Mouse (Mus musculus): Measurements from ENCODE around the gene Dmwd. TPM values are rescaled to one million over a fixed set of nuclear protein-coding genes. Genes with fewer than 3 reads are reported as not detected.

The Dmwd gene
- polyA plus RNA-seq (2017; shearing (Covaris generic)) = not detected

DNA sequence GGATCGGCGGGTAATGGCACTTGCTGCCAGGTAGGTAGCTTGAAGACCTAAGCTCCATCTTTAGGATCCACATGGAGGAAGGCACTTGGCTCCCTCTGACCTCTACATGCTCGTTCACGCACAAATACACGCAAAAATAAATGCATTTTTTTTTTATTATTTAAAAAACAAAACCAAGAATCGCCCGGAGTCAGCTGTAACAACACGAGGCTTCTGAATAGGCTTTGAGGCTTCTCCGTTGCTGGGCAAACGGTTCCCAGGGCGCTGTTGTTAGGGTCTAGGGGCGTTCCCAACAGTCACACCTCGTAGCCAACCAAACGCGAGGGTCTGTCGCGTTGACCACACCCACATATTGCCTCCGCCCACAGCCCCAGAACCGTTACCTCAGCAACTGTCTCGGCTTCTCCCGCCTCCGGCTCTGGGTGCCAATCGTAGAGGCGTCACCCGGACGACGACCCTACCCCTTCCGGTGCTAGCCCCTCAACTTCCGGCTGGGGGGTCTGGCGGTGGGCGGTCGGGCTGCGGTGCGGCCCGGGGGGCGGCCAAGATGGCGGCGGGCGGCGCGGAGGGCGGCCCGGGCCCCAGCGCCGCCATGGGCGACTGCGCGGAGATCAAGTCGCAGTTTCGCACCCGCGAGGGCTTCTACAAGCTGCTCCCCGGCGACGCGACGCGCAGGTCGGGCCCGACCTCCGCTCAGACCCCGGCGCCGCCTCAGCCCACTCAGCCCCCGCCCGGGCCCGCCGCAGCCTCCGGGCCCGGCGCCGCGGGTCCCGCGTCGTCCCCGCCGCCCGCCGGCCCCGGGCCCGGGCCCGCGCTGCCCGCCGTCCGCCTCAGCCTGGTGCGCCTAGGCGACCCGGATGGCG is at the start of gene Dmwd:
Gene Dmwd, plus strand, starts transcription at position 505 of the 863 bp plus-strand sequence.

DNA sequence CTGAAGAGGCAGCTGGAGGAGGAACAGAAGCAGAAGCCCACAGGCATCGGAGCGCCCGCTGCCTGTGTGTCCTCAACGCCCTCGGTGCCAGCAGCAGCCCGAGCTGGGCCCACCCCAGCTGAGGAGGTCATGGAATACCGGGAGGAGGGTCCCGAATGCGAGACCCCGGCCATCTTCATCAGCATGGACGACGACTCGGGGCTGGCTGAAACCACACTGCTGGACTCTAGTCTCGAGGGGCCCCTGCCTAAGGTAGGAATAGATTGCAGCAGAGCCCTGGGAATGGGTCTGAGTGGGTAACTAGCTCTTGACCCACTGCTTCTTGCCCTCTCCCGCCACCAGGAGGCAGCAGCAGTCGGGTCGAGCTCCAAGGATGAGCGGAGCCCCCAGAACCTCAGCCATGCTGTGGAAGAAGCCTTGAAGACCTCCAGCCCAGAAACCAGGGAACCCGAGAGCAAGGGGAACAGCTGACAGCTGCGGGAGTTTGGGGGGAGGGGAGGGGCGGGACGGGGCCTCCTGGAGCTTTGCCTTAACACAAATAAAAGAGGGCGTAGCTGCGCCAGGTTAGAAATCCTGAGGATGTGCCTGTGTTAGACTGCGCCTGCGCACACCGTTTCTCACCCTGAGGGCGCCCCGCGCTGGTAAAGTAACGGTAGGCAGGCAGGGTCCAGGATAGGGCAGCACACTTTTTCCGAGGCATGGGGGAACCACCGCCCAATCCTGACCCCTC is 21.8 kb upstream of the Dmwd start, which contains the start of gene Rsph6a:
Gene Rsph6a, plus strand, starts transcription at position 644 of the 730 bp plus-strand sequence.

DNA sequence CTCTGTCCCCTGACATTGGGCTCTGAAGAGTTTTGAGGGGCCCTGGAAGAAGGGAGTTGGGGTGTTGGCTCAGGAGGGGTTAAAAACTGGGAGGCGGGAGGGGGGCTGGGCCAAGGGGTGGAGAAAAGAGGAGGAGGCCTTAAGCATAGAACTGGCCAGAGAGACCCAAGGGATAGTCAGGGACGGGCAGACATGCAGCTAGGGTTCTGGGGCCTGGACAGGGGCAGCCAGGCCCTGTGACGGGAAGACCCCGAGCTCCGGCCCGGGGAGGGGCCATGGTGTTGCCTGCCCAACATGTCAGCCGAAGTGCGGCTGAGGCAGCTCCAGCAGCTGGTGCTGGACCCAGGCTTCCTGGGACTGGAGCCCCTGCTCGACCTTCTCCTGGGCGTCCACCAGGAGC is 7.7 kb downstream of the Dmwd start, which contains the start of gene Dmpk:
Gene Dmpk, plus strand, starts transcription at position 149 of the 400 bp plus-strand sequence.

DNA sequence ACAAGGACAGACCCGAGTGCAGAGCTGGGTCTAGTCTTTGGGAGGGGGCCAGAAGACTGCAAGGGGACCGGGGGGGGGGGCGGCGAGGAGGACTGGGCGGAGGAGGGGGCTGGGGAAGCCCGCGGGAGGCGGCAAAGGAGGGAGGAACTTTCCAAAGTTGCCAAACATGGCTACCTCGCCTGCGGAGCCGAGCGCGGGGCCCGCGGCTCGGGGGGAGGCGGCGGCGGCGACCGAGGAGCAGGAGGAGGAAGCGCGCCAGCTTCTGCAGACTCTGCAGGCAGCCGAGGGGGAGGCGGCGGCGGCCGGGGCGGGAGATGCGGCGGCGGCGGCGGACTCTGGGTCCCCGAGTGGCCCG is 18.4 kb downstream of the Dmwd start, which contains the start of gene Six5:
Gene Six5, plus strand, starts transcription at position 124 of the 355 bp plus-strand sequence.

DNA sequence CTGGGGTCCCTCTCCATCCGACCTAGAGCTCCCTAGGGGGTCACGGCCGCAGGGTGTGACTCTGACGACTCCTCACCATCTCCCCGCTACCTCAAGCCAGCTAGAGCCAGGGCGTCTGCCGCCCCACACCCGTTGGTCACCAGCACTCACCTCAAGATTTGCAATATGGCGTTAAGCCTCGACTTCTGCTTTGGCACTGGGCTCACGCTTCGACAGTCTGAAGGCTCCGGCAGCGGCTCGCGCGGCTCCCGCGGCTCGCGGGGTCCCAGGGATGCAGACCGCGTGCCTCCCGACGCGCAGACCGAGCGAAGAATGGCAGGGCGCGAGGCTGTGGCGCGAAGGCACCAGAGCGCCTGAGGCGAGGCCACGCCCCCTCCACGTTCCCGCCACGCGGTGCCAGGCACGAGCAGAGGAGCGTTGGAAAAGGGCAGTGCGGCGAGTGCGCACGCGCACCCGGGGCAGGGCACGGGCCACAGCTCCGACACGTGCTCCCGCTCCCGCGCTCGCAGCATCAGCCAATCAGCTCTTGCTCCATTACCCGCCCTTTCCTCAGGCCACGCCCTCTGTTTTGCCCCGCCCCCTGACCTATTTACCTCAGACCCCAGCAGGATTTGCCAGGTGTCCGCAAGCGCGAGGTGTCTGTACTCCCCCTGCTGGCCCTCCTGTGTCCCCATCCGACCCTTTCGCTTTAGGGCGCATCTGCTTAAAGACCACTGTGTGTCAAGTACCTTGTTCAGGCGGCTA is 42.2 kb downstream of the Dmwd start, which contains the start of gene Gm4969:
Gene Gm4969, minus strand, starts transcription at position 341 of the 744 bp plus-strand sequence.

DNA sequence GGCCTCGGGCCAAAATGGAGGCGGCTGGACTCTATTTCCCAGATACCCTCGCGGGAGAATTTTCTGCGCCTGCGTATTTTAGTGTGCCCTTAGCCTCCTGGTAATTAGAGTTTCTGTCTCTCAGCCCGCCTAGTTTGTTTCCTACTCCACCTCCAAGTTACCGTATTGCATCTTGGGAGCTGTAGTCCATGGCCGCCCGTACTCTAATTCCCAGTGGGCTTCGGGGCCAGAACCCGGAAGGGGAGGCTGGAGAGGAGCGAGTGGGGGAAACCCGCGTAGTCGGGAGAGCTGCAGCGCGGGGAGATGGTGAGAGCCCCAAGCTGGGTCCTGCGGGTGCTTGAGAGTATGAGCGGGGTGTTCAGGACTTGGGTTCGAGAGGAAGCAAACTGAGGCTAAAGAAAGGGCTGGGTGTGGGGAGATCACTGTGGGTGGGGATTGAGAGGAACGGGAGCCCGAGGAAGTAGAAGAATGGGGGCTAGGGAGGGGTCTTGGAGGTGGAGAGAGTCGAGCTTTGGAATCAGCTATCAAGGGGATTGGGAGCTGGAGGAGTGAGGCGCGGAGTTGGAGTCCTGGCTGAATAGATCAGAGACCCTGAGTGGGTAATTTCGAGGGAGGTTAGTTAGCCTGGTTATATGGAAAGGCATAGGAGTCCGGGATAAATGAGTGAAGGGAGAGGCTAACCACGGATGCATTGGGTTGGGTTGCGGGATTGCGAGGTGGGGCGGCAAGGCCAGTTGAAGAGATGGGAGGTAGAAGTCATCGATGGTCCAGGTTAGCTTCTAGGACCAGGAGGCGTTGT is 43.8 kb downstream of the Dmwd start, which contains the start of gene Fbxo46:
Gene Fbxo46, plus strand, starts transcription at position 229 of the 799 bp plus-strand sequence.

Other genes with a start within 250 kb of the Dmwd start
- not detected for gene Mill2, start 236.3 kb upstream of the Dmwd start, polyA plus RNA-seq (2017; shearing (Covaris generic))
- 189 TPM for gene Pglyrp1, start 204.9 kb upstream of the Dmwd start, polyA plus RNA-seq (2017; shearing (Covaris generic))
- gene Ccdc61, start 165.8 kb upstream of the Dmwd start, polyA plus RNA-seq (2017; shearing (Covaris generic)) = 20.1 TPM
- gene Nova2, start 150.3 kb upstream of the Dmwd start, polyA plus RNA-seq (2017; shearing (Covaris generic)) = 0.06 TPM
- gene Nanos2, start 88.8 kb upstream of the Dmwd start, polyA plus RNA-seq (2017; shearing (Covaris generic)) = not detected
- 3.5 TPM for gene Mypop, start 85.0 kb upstream of the Dmwd start, polyA plus RNA-seq (2017; shearing (Covaris generic))
- 3.1 TPM for gene Irf2bp1, start 72.2 kb upstream of the Dmwd start, polyA plus RNA-seq (2017; shearing (Covaris generic))
- not detected for gene Foxa3, start 52.7 kb upstream of the Dmwd start, polyA plus RNA-seq (2017; shearing (Covaris generic))
- 19.0 TPM for gene Sympk, start 51.9 kb upstream of the Dmwd start, polyA plus RNA-seq (2017; shearing (Covaris generic))
- not detected for gene Rsph6a, start 21.5 kb upstream of the Dmwd start, polyA plus RNA-seq (2017; shearing (Covaris generic))
- gene Dmpk, start 7.6 kb downstream of the Dmwd start, polyA plus RNA-seq (2017; shearing (Covaris generic)) = 0.42 TPM
- 0.15 TPM for gene Six5, start 18.4 kb downstream of the Dmwd start, polyA plus RNA-seq (2017; shearing (Covaris generic))
- not detected for gene Gm4969, start 42.1 kb downstream of the Dmwd start, polyA plus RNA-seq (2017; shearing (Covaris generic))
- 28.3 TPM for gene Fbxo46, start 43.6 kb downstream of the Dmwd start, polyA plus RNA-seq (2017; shearing (Covaris generic))
- gene Qpctl, start 73.1 kb downstream of the Dmwd start, polyA plus RNA-seq (2017; shearing (Covaris generic)) = 17.4 TPM
- 54.7 TPM for gene Snrpd2, start 73.5 kb downstream of the Dmwd start, polyA plus RNA-seq (2017; shearing (Covaris generic))
- not detected for gene Gipr, start 89.9 kb downstream of the Dmwd start, polyA plus RNA-seq (2017; shearing (Covaris generic))
- 33.3 TPM for gene Eml2, start 100.2 kb downstream of the Dmwd start, polyA plus RNA-seq (2017; shearing (Covaris generic))
- gene Gpr4, start 136.3 kb downstream of the Dmwd start, polyA plus RNA-seq (2017; shearing (Covaris generic)) = 0.31 TPM
- 25.6 TPM for gene Opa3, start 152.1 kb downstream of the Dmwd start, polyA plus RNA-seq (2017; shearing (Covaris generic))
- gene Vasp, start 195.6 kb downstream of the Dmwd start, polyA plus RNA-seq (2017; shearing (Covaris generic)) = 301 TPM
- 1.3 TPM for gene Ppm1n, start 203.8 kb downstream of the Dmwd start, polyA plus RNA-seq (2017; shearing (Covaris generic))
- gene Rtn2, start 206.4 kb downstream of the Dmwd start, polyA plus RNA-seq (2017; shearing (Covaris generic)) = not detected
- 0.94 TPM for gene Fosb, start 233.8 kb downstream of the Dmwd start, polyA plus RNA-seq (2017; shearing (Covaris generic))